Mouse (Mus musculus) G1E (cell line): Measurements from ENCODE around the gene Cyth1.

Experiments used
- CTCF ChIP-seq: IDR thresholded peaks from 2 replicates; pipeline ENCODE4 v1.5.1; 2012; ENCODE audit warnings: low read depth, low read length, inconsistent platforms, mixed read lengths
- GATA1 ChIP-seq: IDR thresholded peaks from 2 replicates; pipeline ENCODE4 v1.6.1; 2012; ENCODE audit warnings: borderline replicate concordance, low read length, inconsistent platforms, mixed read lengths
- GATA2 ChIP-seq: IDR thresholded peaks from 2 replicates; pipeline ENCODE4 v1.6.1; 2012; ENCODE audit warnings: low read depth, low read length, inconsistent platforms, borderline replicate concordance
- POLR2AphosphoS5 ChIP-seq: IDR thresholded peaks from 2 replicates; pipeline ENCODE4 v1.6.1; 2012; ENCODE audit warnings: low read depth, low read length, inconsistent platforms; ENCODE audit not compliant: insufficient replicate concordance
- TAL1 ChIP-seq: conservative IDR thresholded peaks from 2 replicates; pipeline ENCODE4 v1.6.1; 2012; ENCODE audit warnings: low read depth, low read length, inconsistent platforms, mixed read lengths

DNA sequence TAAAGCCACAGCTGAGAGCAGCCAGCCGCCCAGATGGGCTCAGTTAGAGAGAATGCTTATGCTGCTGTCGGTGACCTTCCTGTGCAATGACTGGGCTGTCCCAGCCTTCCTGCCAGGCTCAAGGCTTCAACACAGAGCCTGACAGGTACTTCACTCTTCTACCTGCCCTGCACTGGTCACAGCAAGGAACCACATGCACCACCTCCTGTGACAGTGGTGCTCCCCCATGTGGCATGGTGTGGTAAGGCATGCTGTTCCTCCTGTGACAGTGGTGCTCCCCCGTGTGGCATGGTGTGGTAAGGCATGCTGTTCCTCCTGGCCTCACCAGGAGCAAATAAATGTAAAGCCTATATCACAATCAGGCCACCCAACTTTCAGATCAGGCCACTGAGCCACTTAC is 145.6 kb downstream of the Cyth1 start:
- peak; percentile 100 for TF ChIP-seq CTCF
- no peak for TF ChIP-seq GATA1
- TF ChIP-seq TAL1: no peak
- no peak for TF ChIP-seq POLR2AphosphoS5
- no peak for TF ChIP-seq GATA2
